Mouse (Mus musculus) kidney, embryonic 15.5 days (tissue): ENCODE measurements around the gene Tpsb2. TPM values are rescaled to one million over a fixed set of nuclear protein-coding genes. Genes with fewer than 3 reads are reported as not detected.

Source experiments
- ATAC-seq: fragments of 200-750 bp; cut with Nextera tagmentation; replicated peaks from 2 replicates; pipeline ENCODE4 v1.8.0; 2017; ENCODE audit warnings: moderate TSS enrichment; ENCODE audit not compliant: low FRiP score
- H3K27ac ChIP-seq: fragments of 300-500 bp; sonication (generic); 2 replicates; pipeline ENCODE4 v1.5.1; 2015; ENCODE audit warnings: mild to moderate bottlenecking, inconsistent platforms
- H3K27me3 ChIP-seq: fragments of 300-500 bp; sonication (generic); 2 replicates; pipeline ENCODE4 v1.6.1; 2015; ENCODE audit warnings: inconsistent platforms
- H3K36me3 ChIP-seq: fragments of 300-500 bp; sonication (generic); 2 replicates; pipeline ENCODE4 v1.6.1; 2015; ENCODE audit warnings: inconsistent platforms
- H3K4me1 ChIP-seq: fragments of 300-500 bp; sonication (generic); 2 replicates; pipeline ENCODE4 v1.6.1; 2015; ENCODE audit warnings: inconsistent platforms
- H3K4me2 ChIP-seq: fragments of 300-500 bp; sonication (generic); 2 replicates; pipeline ENCODE4 v1.6.1; 2015; ENCODE audit warnings: moderate library complexity, mild to moderate bottlenecking, inconsistent platforms
- H3K4me3 ChIP-seq: fragments of 300-500 bp; sonication (generic); replicated peaks from 2 replicates; pipeline ENCODE4 v1.5.1; 2015; ENCODE audit warnings: mild to moderate bottlenecking, inconsistent platforms
- H3K9ac ChIP-seq: fragments of 300-500 bp; sonication (generic); 2 replicates; pipeline ENCODE4 v1.6.1; 2015; ENCODE audit warnings: mild to moderate bottlenecking, inconsistent platforms
- H3K9me3 ChIP-seq: fragments of 300-500 bp; sonication (generic); replicated peaks from 2 replicates; pipeline ENCODE4 v1.6.1; 2016; ENCODE audit warnings: inconsistent platforms
- WGBS: fragments of 180-500 bp; shearing (Covaris S2); methylation state at CpG from one replicate; pipeline ENCODE4 v1.1.7; 2015; ENCODE audit warnings: mixed read lengths; 5-methylcytosine and 5-hydroxymethylcytosine counted together
- polyA plus RNA-seq: library from polyadenylated mRNA; unstranded; fragments of >200 nt; fragmentation: Nextera tagmentation; extraction: Ambion mirVana; gene quantifications from 2 replicates; pipeline ENCODE4 v1.2.1, GENCODE M21; 2015

Gene Tpsb2
- polyA plus RNA-seq, 1 experiment from 2014 or later = 1.9 TPM

DNA sequence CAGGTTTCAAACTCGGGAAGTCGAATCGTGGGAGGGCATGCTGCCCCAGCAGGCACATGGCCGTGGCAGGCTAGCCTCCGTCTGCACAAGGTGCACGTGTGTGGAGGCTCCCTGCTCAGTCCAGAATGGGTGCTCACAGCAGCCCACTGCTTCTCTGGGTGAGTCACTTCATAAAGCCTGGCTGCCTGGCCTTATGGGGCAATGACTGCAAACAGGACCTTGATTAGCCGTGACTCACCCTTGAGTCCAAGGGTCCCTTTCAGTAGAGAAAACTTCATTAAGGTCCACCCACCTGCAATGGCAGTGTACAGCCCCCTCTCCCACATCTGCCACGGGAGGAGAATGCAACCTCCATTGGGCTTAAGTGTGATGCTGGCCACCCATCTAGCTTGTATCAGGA lies 6.4 kb downstream of the Tpsb2 start:
- no peaks in the 10 kb centered on the region; the same call in 1 of the 2 replicates for H3K36me3 ChIP-seq
- no peak overlapping the region for H3K4me2 ChIP-seq
- no peak overlapping the region for H3K4me3 ChIP-seq
- H3K27me3 ChIP-seq = no peaks in the 10 kb centered on the region
- H3K9ac ChIP-seq = no peak overlapping the region
- peaks cover 4% of the 10 kb centered on the region; the same call in 1 of the 2 replicates for H3K4me1 ChIP-seq
- H3K27ac ChIP-seq = no peak overlapping the region
- ATAC-seq = no peak
- H3K9me3 ChIP-seq = no peaks in the 10 kb centered on the region
- WGBS = 65% methylated on average over 8 of the region's 8 CpGs

DNA sequence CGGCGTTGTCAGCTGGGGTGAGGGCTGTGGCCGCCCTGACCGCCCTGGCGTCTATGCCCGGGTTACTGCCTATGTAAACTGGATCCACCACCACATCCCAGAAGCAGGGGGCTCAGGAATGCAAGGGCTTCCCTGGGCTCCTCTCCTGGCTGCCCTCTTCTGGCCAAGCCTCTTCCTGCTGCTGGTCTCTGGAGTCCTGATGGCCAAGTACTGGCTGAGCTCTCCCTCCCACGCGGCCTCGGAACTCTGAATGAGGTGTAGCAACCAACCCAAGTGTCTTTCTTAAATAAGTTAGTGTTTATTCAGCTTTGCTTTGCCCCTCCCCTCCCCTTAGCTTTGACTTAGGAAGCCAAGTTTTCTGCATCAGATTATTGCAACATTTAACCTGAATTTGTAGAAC lies 7.9 kb downstream of the Tpsb2 start:
- H3K4me3 ChIP-seq = no peak overlapping the region
- H3K9me3 ChIP-seq = no peaks in the 10 kb centered on the region
- no peak overlapping the region for H3K9ac ChIP-seq
- no peak overlapping the region for H3K27ac ChIP-seq
- H3K36me3 ChIP-seq = no peaks in the 10 kb centered on the region; the same call in 1 of the 2 replicates
- WGBS = 31% methylated on average over 9 of the region's 9 CpGs
- no peak overlapping the region for H3K4me2 ChIP-seq
- ATAC-seq = no peak; the same call in 1 of the 2 replicates
- H3K4me1 ChIP-seq = peaks cover 4% of the 10 kb centered on the region; the same call in 1 of the 2 replicates
- H3K27me3 ChIP-seq = no peaks in the 10 kb centered on the region

DNA sequence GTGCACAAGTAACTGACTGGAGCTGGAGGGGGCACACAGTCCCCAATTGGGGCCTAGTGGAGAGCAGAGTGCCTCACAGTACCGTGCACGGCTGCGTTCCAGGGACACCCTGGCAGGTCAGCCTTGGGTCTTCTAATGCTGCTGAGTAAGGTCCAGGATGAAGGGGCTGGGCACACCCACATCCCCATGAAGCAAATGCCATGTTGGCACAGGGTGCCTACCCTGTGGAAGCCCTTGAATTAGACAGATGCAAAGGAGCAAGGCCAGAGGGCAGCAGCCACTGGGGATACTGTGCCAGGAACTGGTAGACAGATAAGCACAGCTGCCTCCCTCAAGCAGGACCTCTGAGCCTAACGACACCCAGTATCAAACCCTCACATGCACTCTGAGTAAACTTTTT lies 28.4 kb downstream of the Tpsb2 start:
- Histone ChIP-seq H3K4me1 (no peaks in the 10 kb centered on the region), H3K9me3 (no peaks in the 10 kb centered on the region), H3K36me3 (peaks cover 4% of the 10 kb centered on the region; the same call in 1 of the 2 replicates), H3K4me3 (no peak overlapping the region), H3K27me3 (no peaks in the 10 kb centered on the region), H3K27ac (no peak overlapping the region), H3K9ac (no peak overlapping the region), H3K4me2 (no peak overlapping the region)
- 85% methylated on average over 4 of the region's 4 CpGs for WGBS
- no peak for ATAC-seq

DNA sequence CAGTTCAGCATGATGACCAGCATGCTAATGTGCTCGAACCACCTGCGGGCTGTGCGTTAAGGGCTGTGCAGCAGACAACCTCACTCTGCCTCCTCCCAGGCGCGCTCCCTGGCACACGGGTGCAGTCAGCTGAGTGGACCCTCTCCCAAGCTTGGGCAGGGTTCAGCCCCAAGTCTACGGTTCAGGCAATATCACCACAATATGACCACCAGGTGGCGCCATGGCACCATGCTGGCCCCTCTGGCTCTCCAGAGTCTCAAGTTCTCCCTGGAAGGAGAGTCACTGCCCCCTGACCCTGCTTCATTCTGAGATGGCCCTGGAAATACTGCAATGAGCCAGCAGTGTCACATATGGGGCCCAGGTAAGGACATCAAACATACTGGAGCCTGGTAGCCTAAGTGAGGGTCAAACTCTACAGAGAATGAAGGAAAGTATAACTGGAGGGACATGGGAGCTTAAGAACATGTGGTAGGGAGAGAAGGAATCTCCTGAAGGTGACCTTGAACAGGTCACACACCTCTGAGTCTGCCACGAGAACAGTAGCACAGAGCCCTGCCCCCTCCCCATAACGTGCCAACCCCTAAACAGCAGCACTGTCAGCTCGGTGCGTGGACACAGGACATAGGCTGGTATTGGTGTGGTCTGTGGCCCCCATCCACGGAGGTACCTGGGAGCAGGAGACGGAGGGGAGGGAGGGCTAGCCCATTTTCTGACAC lies 31.9 kb downstream of the Tpsb2 start:
- Histone ChIP-seq H3K9ac (no peak overlapping the region), H3K4me3 (no peak overlapping the region), H3K27ac (no peak overlapping the region), H3K4me2 (no peak overlapping the region), H3K9me3 (no peaks in the 10 kb centered on the region), H3K36me3 (no peaks in the 10 kb centered on the region), H3K4me1 (peaks cover 17% of the 10 kb centered on the region), H3K27me3 (no peaks in the 10 kb centered on the region)
- peak; percentile 26; the same call in 1 of the 2 replicates for ATAC-seq
- WGBS = 33% methylated on average over 14 of the region's 14 CpGs

DNA sequence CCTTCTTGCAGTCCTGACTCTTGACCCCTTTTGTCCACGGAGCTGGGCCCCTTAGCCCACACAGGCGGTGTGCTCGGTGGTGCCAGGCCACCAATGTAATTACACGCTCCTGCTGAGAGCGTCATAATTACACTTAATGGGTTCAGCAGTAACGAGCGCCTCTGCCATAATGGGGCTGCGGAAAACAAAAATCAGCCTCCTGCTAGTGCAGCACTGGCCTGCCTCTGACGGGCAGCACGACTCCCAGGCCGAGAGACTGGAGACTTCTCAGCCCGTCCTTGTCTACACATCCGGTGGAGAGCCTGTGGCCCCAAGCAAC lies 32.4 kb downstream of the Tpsb2 start:
- no peak overlapping the region for H3K9ac ChIP-seq
- no peak overlapping the region for H3K27ac ChIP-seq
- H3K4me2 ChIP-seq = no peak overlapping the region
- H3K27me3 ChIP-seq = no peaks in the 10 kb centered on the region
- no peaks in the 10 kb centered on the region for H3K36me3 ChIP-seq
- H3K4me3 ChIP-seq = no peak overlapping the region
- WGBS = 37% methylated on average over 13 of the region's 13 CpGs
- no peaks in the 10 kb centered on the region for H3K9me3 ChIP-seq
- ATAC-seq = no peak
- H3K4me1 ChIP-seq = peaks cover 17% of the 10 kb centered on the region

GRCm38 (mm10) chr17:25400443-25400842 lies 34.3 kb downstream of the Tpsb2 start:
- no peak overlapping the region for H3K4me2 ChIP-seq
- no peak for ATAC-seq
- no peaks in the 10 kb centered on the region for H3K9me3 ChIP-seq
- H3K4me1 ChIP-seq = peaks cover 32% of the 10 kb centered on the region
- H3K9ac ChIP-seq = no peak overlapping the region
- 11% methylated on average over 7 of the region's 7 CpGs for WGBS
- no peak overlapping the region for H3K27ac ChIP-seq
- H3K27me3 ChIP-seq = no peaks in the 10 kb centered on the region
- no peak overlapping the region for H3K4me3 ChIP-seq
- H3K36me3 ChIP-seq = no peaks in the 10 kb centered on the region

DNA sequence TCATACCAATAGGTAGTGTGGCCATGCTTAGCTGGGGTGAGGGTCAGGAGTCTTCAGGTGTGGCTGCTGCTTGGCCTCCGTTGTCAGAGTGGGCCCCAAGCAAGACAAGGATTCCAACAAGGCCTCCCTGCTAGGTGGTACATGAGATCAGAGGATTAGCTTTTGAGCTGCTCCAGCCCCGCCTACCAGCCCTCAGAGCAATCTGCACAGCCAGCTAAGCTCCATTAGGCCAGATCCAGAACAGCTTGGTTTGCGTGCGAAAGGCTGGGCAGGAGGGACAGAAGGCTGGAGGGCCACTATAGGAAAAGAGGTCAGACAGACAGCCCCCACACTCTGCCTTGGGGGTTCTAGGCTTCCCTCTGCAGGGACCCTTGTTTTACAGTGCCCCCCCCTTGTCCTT lies 35.4 kb downstream of the Tpsb2 start:
- Histone ChIP-seq H3K4me3 (no peak overlapping the region), H3K27me3 (no peaks in the 10 kb centered on the region), H3K36me3 (no peaks in the 10 kb centered on the region), H3K9ac (no peak overlapping the region), H3K4me1 (peaks cover 43% of the 10 kb centered on the region), H3K9me3 (no peaks in the 10 kb centered on the region), H3K27ac (peak overlapping the region; percentile 55), H3K4me2 (no peak overlapping the region)
- ATAC-seq = no peak
- WGBS = 47% methylated on average over 4 of the region's 4 CpGs

DNA sequence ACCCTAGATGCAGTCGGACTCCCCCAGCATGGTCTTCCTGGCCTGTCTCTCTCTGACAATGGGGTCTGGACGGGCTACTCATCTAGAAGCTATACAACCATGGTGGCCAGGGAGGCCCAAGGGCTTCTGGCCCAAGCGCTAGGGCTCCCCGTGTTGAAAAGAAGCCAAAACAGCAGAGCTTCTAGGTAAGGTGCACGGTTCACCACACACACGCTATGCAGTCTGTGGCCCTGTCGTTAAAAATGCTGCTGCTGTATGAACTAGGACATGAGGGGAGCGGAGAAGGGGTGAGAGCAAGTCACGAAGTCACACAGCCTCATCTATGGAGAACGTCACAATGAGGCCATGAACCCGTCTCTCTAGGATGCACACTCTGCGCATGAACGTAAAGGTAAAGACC lies 36.1 kb downstream of the Tpsb2 start:
- 68% methylated on average over 13 of the region's 13 CpGs for WGBS
- H3K4me2 ChIP-seq = no peak overlapping the region
- peak overlapping the region; percentile 55 for H3K27ac ChIP-seq
- ATAC-seq = no peak
- no peaks in the 10 kb centered on the region for H3K36me3 ChIP-seq
- no peak overlapping the region for H3K9ac ChIP-seq
- H3K27me3 ChIP-seq = no peaks in the 10 kb centered on the region
- H3K9me3 ChIP-seq = no peaks in the 10 kb centered on the region
- peaks cover 50% of the 10 kb centered on the region for H3K4me1 ChIP-seq
- no peak overlapping the region for H3K4me3 ChIP-seq

DNA sequence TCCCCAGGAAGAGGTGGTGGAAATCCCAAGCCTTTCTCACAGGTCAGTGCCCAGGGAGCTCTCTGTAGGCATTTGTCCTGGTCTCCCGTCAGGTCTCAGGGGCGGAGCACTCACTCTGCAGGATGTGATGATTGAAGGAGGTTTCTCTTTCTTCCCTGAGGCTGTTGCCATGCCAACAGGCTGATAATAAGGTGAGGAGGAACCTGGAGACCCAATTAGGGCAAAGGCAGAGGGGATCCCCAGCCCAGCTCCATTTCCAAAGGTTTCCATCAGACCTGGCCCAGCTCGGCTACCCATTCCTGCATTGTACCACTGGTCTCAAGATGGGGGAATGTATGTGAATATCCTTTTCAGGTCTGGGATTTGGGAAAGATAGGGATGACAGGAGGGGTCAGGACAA lies 38.1 kb downstream of the Tpsb2 start:
- no peak for ATAC-seq
- no peak overlapping the region for H3K27ac ChIP-seq
- H3K4me2 ChIP-seq = no peak overlapping the region
- no peaks in the 10 kb centered on the region for H3K9me3 ChIP-seq
- no peak overlapping the region for H3K9ac ChIP-seq
- WGBS = 54% methylated on average over 3 of the region's 3 CpGs
- H3K27me3 ChIP-seq = no peaks in the 10 kb centered on the region
- no peaks in the 10 kb centered on the region for H3K36me3 ChIP-seq
- peaks cover 60% of the 10 kb centered on the region for H3K4me1 ChIP-seq
- no peak overlapping the region for H3K4me3 ChIP-seq

GRCm38 (mm10) chr17:25405224-25405895 lies 39.3 kb downstream of the Tpsb2 start:
- WGBS = 8% methylated on average over 10 of the region's 10 CpGs
- H3K27ac ChIP-seq = peak overlapping the region; percentile 74
- peak; percentile 50 for ATAC-seq
- no peaks in the 10 kb centered on the region for H3K9me3 ChIP-seq
- H3K4me2 ChIP-seq = 0 out of 2 replicates have a peak overlapping the region, but pooled peaks have one; percentile 5
- H3K4me1 ChIP-seq = peaks cover 65% of the 10 kb centered on the region
- H3K36me3 ChIP-seq = no peaks in the 10 kb centered on the region
- H3K27me3 ChIP-seq = no peaks in the 10 kb centered on the region
- no peak overlapping the region for H3K4me3 ChIP-seq
- 0 out of 2 replicates have a peak overlapping the region, but pooled peaks have one; percentile 21 for H3K9ac ChIP-seq

GRCm38 (mm10) chr17:25406011-25406441 lies 39.9 kb downstream of the Tpsb2 start:
- 17% methylated on average over 6 of the region's 6 CpGs for WGBS
- H3K9ac ChIP-seq = peak overlapping the region; percentile 21; the same call in 1 of the 2 replicates

DNA sequence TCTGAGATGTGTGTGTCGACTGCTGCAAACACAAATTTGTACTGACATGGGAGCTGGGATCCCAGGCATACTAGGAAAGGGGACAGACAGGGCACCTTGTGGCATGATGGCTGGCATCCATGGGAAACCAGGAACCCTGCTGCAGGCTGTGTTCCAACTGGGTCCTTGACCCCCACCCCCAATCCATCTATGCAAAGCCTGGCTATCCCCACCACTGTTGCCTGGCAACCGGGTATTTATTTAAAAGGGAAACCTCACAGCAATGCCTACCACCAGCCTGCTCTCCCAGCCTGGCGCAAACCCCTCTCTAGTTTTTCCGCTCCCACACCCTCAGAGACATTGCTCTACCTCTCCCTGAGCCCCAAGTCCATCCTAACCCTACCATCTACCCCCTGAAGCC lies 41.2 kb downstream of the Tpsb2 start:
- Histone ChIP-seq H3K9me3 (no peaks in the 10 kb centered on the region), H3K4me3 (no peak overlapping the region), H3K4me2 (no peak overlapping the region), H3K36me3 (no peaks in the 10 kb centered on the region), H3K27me3 (no peaks in the 10 kb centered on the region), H3K27ac (no peak overlapping the region), H3K4me1 (peaks cover 67% of the 10 kb centered on the region), H3K9ac (no peak overlapping the region)
- 84% methylated on average over 4 of the region's 4 CpGs for WGBS
- ATAC-seq = no peak

More at GRCm38 (mm10) chr17:25406011-25406441, 39.9 kb downstream of the Tpsb2 start:
- H3K4me2 ChIP-seq = 0 out of 2 replicates have a peak overlapping the region, but pooled peaks have one; percentile 3
- H3K4me3 ChIP-seq = no peak overlapping the region
- ATAC-seq = no peak
- no peaks in the 10 kb centered on the region for H3K27me3 ChIP-seq
- H3K36me3 ChIP-seq = no peaks in the 10 kb centered on the region
- H3K4me1 ChIP-seq = peaks cover 72% of the 10 kb centered on the region
- peak overlapping the region; percentile 74 for H3K27ac ChIP-seq
- H3K9me3 ChIP-seq = no peaks in the 10 kb centered on the region
